Mouse (Mus musculus) regulatory T cell (primary cell): ENCODE data around the gene Hs6st3.

Experiments used
- in situ Hi-C: fragments of 300-600 bp; cut with MboI, MseI; formaldehyde crosslinking; loops from one replicate; pipeline ENCODE4 v1.15.1; 2025; ENCODE audit warnings: high pct_unique_total_duplicates

Hs6st3 gene

GRCm38 (mm10) chr14:119779982-119780588 lies 641.9 kb downstream of the Hs6st3 start:
- in situ Hi-C loops, result no loop called here

DNA sequence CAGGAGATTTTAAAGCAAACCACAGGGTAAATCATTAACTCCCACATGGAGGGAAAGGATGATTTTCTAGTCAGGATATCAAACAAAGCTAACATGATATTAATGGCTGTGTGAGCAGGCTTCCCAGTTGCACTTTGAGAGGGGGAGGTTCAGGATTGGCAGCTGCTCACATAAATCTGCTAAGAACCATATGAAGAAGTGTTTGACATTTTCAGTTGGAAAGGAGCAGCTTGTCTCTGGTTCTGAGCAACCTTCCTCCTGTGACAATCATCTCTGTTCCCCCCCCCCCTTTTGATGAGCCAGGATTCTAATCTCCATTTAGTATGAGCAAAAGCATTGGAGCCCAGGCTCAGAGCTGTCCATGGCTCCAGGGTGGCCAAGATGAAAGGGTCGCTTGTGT lies 643.0 kb downstream of the Hs6st3 start:
- in situ Hi-C loops, result no loop called here

GRCm38 (mm10) chr14:119789457-119789856 lies 651.3 kb downstream of the Hs6st3 start:
- in situ Hi-C loops, result no loop called here

DNA sequence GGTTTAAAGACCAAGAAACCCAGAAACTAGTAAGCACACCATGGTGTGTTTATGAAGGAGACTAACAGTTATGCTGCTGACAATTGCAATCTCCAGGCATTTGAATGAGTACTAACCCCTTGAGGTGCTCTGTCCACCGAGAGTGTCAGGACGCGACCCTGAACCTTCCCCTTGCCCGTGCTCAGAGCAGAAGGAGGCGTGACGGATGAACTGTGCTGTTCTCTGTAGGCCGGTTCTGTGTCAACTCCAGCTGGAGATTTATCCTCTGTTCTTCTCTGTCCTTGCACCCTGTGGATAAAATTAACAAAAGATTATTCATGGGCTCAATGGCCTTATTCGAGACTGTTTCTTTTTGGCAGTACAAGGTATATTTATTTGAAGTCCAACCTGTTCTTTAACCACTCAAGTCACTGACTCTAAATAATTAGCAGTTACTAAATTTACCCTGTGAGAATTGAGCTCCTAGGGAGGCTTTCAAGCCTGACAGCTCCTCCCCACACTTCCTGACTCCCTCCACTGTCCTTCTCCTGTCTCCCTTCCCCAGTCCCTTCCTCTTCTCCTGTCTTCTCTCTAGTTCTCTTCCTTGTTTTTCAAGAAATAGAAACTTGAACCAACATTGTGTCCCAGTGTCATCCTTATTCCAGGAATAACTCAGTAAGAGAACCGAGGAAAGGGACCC lies 659.2 kb downstream of the Hs6st3 start:
- in situ Hi-C loops, result no loop called here

- in situ Hi-C loops, result no loop called here
Observed at GRCm38 (mm10) chr14:119798561-119798960, 660.4 kb downstream of the Hs6st3 start.

DNA sequence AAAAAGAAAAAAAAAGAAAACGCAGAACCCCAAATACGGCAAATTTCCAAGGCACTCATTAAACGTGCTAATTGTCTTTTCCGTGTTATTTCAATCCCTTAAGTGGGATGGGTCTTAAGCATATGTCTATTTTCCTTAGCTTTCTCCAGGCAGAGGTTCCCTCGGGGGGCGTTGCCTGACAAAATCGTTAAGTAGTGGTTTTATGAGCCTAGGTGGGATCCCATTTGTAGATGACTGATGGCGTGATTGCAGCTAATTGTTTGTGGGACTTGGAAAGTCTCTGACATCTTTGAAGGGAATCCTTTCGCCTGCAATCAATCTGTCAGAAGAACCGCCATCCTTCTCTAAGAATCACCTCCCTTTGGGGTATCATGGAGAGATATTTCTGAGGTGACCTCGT lies 662.7 kb downstream of the Hs6st3 start:
- in situ Hi-C loops, result no loop called here

GRCm38 (mm10) chr14:119813898-119814297 lies 675.8 kb downstream of the Hs6st3 start:
- in situ Hi-C loops, result no loop called here

GRCm38 (mm10) chr14:119815616-119816015 lies 677.5 kb downstream of the Hs6st3 start:
- in situ Hi-C loops, result no loop called here

DNA sequence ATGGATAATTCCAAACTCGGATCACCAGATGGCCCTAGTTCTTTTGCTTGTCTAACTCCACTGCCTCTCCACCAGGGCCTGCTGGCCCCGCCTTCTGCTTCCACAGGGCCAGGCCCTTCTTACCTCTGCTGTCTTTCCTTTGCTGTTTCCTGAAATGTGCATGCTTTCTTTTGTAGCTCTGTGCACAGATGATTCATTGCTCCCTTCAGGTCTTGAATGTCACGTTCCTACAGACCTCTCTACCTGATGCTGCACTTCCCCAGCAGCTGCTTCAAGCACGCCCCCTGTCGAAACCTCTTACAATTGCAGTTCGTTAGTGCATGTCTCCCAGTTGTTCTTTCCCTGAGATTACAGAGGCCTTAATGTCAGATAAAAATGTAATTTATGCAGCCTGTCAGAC lies 682.4 kb downstream of the Hs6st3 start:
- in situ Hi-C loops, result no loop called here

DNA sequence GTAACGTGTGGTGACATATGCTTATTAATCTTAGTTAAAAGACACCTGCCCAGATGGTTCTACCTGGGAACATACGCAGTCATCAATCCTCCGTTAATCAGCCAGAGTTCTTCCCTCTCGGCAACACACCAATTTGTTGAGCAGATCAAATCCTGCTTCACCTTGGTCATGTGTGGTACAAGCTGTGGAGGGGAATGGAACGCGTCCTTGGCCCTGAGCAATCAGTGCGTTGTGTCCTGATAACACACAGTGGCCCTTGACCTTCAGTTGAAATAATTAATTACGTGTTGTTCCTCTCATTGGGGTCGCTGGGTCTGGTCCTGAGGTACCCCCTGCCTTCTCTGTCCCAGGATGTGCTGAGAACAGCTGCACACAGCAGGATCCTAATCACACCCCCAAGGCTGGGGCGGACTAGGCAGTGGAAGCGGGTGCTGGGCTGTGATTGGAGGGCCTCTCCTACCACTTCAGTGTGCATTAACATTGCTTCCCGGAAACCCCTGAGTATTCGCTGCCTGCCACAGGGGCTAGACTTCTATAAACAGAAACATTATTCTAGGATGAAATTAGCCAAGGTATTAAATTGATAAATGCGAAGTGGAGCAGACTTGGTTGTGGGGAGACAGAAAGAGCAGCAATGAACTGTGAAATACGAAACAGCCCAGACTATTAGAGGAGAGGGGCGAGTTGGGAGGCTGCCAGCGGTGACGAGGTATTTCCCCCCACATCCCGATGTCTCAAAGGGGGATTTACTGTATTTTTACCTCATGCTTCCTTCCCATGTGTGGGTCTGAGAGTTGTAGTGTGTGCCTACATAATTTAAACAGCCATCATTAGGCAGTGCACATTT lies 693.2 kb downstream of the Hs6st3 start:
- in situ Hi-C loops, result no loop called here

- in situ Hi-C loops, result no loop called here
Observed at GRCm38 (mm10) chr14:119832012-119832325, 693.8 kb downstream of the Hs6st3 start.

DNA sequence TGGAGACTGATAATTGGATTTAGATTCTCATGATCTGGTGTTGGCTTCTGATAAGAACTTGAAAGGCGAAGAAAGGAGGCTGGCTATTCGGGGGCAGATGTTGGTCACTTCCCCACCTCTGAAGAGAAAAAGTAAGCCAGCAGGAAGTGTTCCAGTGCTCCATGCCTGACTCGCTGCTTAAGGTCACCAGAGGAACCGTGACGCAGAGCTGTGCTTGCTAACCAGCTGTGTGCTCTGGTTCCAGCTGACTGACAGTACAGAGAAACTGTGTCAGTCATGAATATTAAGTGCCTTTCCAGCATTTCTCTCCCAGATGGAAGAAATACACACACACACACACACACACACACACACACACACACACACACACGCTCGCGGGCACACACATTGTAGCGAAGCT lies 694.8 kb downstream of the Hs6st3 start:
- in situ Hi-C loops, result no loop called here

DNA sequence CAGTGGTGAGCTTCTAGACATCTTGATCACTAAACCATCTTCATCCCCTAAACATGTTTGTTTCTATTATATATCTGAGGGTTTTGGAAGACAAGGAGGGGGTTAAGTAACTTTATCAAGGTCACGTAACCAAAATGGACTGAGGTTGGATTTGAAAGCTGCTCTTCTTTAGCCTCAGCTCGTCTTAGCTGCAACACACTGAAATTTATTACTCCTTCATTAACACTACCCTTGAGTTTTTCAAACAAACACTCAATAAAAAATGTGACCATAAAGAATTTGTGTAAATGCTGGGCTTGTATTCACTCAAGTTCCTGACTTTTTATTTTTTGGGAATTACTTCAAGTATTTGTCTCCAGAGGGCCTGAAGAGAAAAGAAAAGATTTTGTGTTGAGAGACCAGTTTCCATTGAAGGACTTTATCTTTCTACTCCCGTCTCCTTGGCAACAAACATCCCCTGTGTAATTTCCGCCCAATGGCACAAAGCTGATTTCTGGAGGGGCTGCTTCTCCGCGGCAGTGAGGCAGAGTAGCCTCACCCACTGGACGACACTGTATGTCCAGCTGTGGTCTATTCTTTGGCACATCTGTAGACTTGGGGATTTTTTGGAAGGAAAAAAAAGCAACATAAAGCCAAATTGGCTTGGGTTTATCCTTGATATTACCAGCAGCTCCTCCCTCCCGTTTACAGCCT lies 696.0 kb downstream of the Hs6st3 start:
- in situ Hi-C loops, result no loop called here

- in situ Hi-C loops, result no loop called here
Observed at GRCm38 (mm10) chr14:119836051-119836450, 697.9 kb downstream of the Hs6st3 start.

DNA sequence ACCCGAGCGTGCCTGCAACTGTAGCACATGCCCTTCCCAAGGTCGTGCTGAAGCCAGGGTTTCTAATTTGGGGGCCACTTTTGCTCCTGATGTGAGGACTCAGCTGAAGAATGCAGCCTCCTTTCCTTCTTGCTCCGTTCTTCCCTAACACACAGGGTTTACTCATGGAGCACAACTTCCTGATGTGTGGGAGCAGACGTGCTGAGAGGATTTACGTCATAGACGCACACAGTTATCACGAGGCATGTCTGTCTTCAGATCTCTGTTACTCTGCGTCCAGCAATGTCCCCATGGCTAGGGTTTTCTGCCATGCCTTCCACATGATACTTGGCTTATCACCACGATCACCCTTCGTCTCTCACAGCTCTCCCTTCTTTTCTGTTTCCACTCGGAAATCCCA lies 709.4 kb downstream of the Hs6st3 start:
- in situ Hi-C loops, result no loop called here

DNA sequence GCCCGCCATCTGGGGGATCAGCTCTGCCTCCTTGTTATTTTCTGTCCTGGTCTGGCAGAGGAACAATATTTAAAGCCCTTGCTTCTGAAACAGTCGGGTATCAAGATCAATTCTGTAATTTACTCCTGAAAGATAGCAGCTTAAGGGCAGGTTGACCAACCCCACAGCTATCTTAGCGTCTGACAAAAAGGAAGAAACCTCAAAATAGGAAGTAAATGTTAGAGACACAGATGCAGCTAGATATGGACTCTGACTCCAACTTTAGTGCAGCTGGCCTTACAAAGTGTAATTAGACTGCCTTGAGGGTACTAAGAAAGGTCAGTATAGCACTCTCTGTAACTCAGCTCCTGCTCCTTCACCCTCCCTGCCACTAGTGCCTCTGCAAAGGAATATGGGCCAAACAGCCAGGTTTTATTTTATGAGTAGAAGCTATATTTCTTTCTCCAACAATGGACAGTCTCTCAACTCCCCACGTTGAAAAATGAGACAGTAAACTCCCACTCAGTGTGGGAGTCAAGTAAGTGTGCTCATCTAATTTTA lies 710.7 kb downstream of the Hs6st3 start:
- in situ Hi-C loops, result no loop called here

DNA sequence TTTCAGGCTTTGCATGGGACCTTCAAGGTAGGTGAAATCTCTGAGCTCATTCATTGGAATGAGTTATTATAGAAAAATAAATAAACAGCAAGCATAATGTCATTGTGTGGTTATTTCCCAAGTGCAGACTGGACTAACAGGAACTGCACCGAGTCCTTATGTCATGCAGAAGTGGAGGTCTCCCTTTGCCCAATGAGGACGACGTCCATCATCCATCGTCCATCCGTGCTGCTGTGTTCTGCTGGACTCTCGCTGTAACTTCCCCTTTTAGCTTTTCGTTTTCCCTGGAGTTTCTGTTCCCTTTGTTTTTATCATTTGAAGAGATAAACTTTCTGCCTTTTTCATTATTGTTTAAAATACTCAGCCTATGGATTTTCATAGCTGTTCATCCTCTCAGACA lies 711.2 kb downstream of the Hs6st3 start:
- in situ Hi-C loops, result no loop called here

- in situ Hi-C loops, result no loop called here
Observed at GRCm38 (mm10) chr14:119852139-119852538, 714.0 kb downstream of the Hs6st3 start.

GRCm38 (mm10) chr14:119857338-119858291 lies 719.5 kb downstream of the Hs6st3 start:
- in situ Hi-C loops, result no loop called here

DNA sequence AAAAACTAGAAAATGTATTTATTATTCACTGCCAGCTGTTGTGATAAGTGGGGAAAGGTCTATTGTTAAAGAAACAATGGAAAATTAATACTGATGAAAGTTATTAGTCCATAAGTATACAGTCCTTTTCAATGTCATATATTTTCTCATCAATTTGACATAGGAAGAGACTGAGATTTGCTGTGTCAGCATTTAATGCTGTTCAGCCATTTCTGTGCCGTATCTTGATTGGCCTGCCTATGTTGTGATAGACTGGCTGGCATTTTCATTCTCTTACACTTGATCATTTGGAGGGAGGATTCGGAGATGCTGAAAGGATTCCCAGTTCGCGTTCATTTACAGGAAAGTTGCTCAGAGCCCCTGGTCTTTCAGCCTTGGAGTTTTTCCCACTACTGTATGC lies 735.5 kb downstream of the Hs6st3 start:
- in situ Hi-C loops, result no loop called here

GRCm38 (mm10) chr14:119892922-119893321 lies 754.8 kb downstream of the Hs6st3 start:
- in situ Hi-C loops, result no loop called here
